Mouse (Mus musculus): Measurements from ENCODE around the gene Cd69. TPM values are rescaled to one million over a fixed set of nuclear protein-coding genes. Genes with fewer than 3 reads are reported as not detected.

Cd69 gene
- polyA plus RNA-seq, 1 experiment from 2014 or later: not detected

DNA sequence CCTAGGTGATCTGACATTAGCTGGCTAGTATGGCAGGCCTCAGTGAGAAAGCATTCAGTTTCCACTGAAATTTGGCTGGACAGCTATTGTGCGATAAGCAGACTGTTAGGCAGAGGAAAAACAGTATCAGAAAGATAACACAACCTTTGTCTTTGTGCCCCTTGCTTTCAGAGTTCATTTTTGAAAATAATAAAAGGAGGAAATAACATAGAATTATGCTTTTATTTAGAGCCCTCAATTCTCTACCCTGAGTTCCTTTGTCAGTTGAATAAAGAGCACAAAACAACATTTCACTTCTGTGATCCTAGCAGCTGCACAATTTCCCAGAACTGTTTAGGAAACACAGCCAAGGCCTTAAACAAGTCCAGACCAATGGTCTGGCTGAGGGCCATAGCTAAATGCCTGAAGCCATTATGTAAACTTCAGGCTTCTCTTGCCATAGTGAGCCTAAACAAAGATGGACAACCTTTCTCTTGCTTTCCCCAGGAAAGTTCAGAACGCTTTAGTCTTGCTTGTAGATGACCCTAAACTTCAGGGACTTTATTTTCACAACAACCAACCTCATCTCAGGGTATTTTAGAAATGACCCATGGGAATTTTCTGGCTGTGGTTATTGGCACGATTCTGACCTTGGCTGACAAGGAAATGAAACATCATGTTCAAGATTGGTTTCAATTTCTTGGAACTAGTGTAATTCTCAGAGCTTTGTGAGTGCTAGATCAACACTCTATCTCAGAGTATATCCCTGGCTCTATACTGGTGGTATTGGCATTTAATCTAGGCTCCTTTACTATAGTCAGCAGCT is 45.3 kb downstream of the Cd69 start:
- Histone ChIP-seq H3K36me3 (replicated peaks; ENCODE audit: control insufficient read depth, insufficient read depth) (no peaks in the 10 kb centered on the region), H3K27ac (peak overlapping the region; percentile 36; the same call in 1 of the 2 replicates), H3K4me3 (replicated peaks; ENCODE audit: low read length) (no peak overlapping the region), H3K4me2 (replicated peaks) (no peak overlapping the region), H3K9ac (no peak overlapping the region), H3K9me3 (ENCODE audit: control insufficient read depth, low read length) (no peaks in the 10 kb centered on the region), H3K4me1 (replicated peaks; ENCODE audit: control insufficient read depth, insufficient read depth, low read length) (no peaks in the 10 kb centered on the region), H3K27me3 (ENCODE audit: control insufficient read depth, insufficient read depth, low read length) (no peaks in the 10 kb centered on the region)
- DNase-seq (ENCODE audit: low spot score) (peak; percentile 49), ATAC-seq (ENCODE audit: low FRiP score) (0 out of 2 replicates have a peak, but pooled peaks have one; percentile 55)
- 71% methylated on average over 3 of the region's 3 CpGs for WGBS

DNA sequence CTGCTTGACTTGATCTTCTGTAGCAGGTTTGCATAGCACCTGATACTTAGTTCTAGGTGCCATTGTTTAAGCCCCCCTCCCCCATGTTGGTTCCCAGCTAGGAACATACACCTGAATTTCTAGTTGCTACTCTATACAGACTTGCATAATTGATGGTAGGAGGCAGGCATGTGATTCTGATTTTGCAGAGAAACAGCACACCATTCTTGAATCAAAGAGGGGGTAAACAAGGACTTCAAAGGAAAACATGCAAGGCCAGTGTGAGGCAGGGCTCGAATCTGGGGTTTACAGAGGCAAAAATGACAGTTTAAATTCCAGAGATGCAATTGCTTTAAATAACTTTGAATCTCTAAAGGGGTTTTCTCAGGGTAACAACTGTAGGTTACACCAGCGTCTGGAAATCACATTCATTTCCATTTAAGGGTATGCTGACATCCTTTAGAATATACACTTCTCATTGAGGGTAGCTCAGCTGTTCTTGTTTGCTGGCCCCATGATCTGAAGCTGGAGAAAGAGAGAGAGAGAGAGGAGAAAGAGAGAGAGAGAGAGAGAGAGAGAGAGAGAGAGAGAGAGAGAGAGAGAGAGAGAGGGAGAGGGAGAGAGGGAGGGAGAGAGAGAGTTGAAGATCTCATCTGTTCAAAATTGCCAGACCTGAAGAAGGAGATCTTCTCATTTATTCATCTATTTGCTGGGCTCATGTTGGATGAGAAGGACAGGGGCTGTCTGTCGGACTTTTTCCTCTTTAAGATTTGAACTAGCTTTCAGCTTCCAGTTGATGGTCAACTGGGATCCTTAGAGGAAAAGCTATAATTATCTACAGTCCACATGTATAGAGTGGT is 46.1 kb downstream of the Cd69 start:
- Histone ChIP-seq H3K4me2 (replicated peaks) (no peak overlapping the region), H3K27me3 (ENCODE audit: control insufficient read depth, insufficient read depth, low read length) (no peaks in the 10 kb centered on the region), H3K4me1 (replicated peaks; ENCODE audit: control insufficient read depth, insufficient read depth, low read length) (no peaks in the 10 kb centered on the region), H3K9ac (no peak overlapping the region), H3K36me3 (replicated peaks; ENCODE audit: control insufficient read depth, insufficient read depth) (no peaks in the 10 kb centered on the region), H3K9me3 (ENCODE audit: control insufficient read depth, low read length) (no peaks in the 10 kb centered on the region), H3K4me3 (replicated peaks; ENCODE audit: low read length) (no peak overlapping the region), H3K27ac (peak overlapping the region; percentile 36; the same call in 1 of the 2 replicates)
- 62% methylated on average over 3 of the region's 3 CpGs for WGBS
- DNase-seq (ENCODE audit: low spot score) (no peak), ATAC-seq (ENCODE audit: low FRiP score) (no peak)

DNA sequence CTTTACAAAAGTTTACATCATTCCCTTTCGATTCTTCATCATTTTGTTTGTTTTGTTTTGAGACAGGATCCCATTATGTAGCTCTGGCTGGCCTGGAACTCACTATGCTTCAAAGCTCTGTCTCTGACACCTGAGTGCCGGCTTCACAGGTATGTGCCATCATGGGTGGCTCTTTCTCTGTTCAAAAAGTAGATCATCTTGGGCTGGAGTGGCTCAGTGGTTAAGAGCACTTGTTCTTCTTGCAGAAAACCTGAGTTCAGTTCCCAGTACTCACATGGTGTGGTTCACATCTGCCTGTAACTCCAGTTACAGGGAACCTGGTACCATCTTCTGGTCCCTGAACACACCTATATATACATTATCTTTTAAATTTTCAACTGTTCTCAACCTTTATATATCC is 50.2 kb downstream of the Cd69 start:
- H3K4me2 ChIP-seq (replicated peaks): no peak overlapping the region
- H3K27ac ChIP-seq: no peak overlapping the region
- no peak overlapping the region for H3K4me3 ChIP-seq (replicated peaks; ENCODE audit: low read length)
- H3K36me3 ChIP-seq (replicated peaks; ENCODE audit: control insufficient read depth, insufficient read depth): no peaks in the 10 kb centered on the region
- H3K4me1 ChIP-seq (replicated peaks; ENCODE audit: control insufficient read depth, insufficient read depth, low read length): no peaks in the 10 kb centered on the region
- DNase-seq (ENCODE audit: low spot score): no peak
- no peak for ATAC-seq (ENCODE audit: low FRiP score)
- H3K9me3 ChIP-seq (ENCODE audit: control insufficient read depth, low read length): no peaks in the 10 kb centered on the region
- WGBS: 85% methylated on average over 2 of the region's 2 CpGs
- H3K27me3 ChIP-seq (ENCODE audit: control insufficient read depth, insufficient read depth, low read length): no peaks in the 10 kb centered on the region
- no peak overlapping the region for H3K9ac ChIP-seq

DNA sequence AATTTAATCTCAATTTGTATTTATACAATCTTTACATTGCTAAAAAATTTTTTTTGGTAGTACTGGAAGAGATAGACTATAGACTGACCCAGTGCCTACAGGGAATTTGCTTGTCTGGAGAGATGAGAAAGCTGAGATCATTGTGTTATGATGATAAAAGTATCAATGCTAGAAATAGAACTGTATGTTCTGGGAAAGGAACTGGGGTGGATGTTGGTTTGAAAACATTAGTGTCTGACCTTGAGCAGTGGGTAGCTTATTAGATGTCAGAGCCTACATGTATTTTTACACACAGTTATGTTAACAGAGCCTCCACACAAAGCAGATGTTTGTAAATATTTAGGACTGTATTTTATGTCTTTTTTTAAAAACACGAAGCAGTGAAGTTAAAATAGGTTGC is 51.1 kb downstream of the Cd69 start:
- Histone ChIP-seq H3K9me3 (ENCODE audit: control insufficient read depth, low read length) (no peaks in the 10 kb centered on the region), H3K4me2 (replicated peaks) (no peak overlapping the region), H3K4me1 (replicated peaks; ENCODE audit: control insufficient read depth, insufficient read depth, low read length) (no peaks in the 10 kb centered on the region), H3K36me3 (replicated peaks; ENCODE audit: control insufficient read depth, insufficient read depth) (no peaks in the 10 kb centered on the region), H3K27me3 (ENCODE audit: control insufficient read depth, insufficient read depth, low read length) (no peaks in the 10 kb centered on the region), H3K27ac (no peak overlapping the region), H3K4me3 (replicated peaks; ENCODE audit: low read length) (no peak overlapping the region), H3K9ac (no peak overlapping the region)
- DNase-seq (ENCODE audit: low spot score) (no peak), ATAC-seq (ENCODE audit: low FRiP score) (no peak)
- 89% methylated on average over 1 of the region's 1 CpGs for WGBS

DNA sequence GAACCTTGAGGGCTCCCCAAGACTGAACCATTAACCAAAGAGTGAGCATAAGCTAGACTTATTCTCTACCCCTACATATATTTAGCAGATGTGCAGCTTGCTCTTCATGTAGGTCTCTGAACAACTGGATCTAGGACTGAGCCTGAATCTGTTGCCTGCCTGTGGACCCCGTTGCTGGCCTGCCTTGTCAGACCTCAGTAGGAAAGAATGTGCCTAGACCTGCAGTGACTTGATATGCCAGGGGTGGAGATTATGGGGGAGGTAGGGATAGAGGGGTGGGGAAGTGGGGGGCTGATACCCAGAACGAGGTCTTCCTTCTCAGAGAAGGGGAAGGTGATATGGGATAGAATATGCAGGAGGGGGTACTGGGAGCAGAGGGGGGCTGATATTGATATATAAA is 51.6 kb downstream of the Cd69 start:
- no peaks in the 10 kb centered on the region for H3K36me3 ChIP-seq (replicated peaks; ENCODE audit: control insufficient read depth, insufficient read depth)
- no peaks in the 10 kb centered on the region for H3K9me3 ChIP-seq (ENCODE audit: control insufficient read depth, low read length)
- H3K4me2 ChIP-seq (replicated peaks): no peak overlapping the region
- H3K27ac ChIP-seq: no peak overlapping the region
- 75% methylated on average over 2 of the region's 2 CpGs for WGBS
- H3K4me3 ChIP-seq (replicated peaks; ENCODE audit: low read length): no peak overlapping the region
- H3K4me1 ChIP-seq (replicated peaks; ENCODE audit: control insufficient read depth, insufficient read depth, low read length): no peaks in the 10 kb centered on the region
- DNase-seq (ENCODE audit: low spot score) (no peak), ATAC-seq (ENCODE audit: low FRiP score) (no peak)
- H3K27me3 ChIP-seq (ENCODE audit: control insufficient read depth, insufficient read depth, low read length): no peaks in the 10 kb centered on the region
- no peak overlapping the region for H3K9ac ChIP-seq

DNA sequence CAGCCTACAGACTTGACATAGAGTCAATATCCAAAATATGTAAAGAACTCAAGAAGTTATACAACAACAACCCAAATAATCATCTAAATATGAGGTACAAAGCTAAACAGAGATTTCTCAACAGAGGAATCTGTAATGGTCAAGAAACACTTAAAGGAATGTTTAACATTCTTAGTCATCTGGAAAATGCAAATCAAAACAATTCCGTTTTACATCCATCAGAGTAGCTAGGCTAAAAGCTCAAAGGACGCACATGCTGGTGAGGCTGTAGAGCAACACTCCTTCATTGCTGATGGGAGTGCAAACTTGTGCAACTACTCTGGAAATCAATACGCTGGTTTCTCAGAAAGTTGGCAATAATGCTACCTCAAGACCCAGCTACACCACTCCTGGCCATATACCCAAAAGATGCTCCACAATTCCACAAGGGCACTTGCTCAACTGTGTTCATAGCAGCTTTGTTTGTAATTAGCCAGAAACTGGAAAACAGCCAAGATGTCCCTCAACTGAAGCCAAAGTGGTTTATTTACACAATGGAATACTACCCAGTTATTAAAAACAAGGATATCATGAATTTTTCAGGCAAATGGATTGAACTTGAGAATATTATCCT is 52.9 kb downstream of the Cd69 start:
- Histone ChIP-seq H3K36me3 (replicated peaks; ENCODE audit: control insufficient read depth, insufficient read depth) (no peaks in the 10 kb centered on the region), H3K9me3 (ENCODE audit: control insufficient read depth, low read length) (no peaks in the 10 kb centered on the region), H3K27ac (no peak overlapping the region), H3K27me3 (ENCODE audit: control insufficient read depth, insufficient read depth, low read length) (no peaks in the 10 kb centered on the region), H3K4me2 (replicated peaks) (no peak overlapping the region), H3K4me1 (replicated peaks; ENCODE audit: control insufficient read depth, insufficient read depth, low read length) (no peaks in the 10 kb centered on the region), H3K9ac (no peak overlapping the region), H3K4me3 (replicated peaks; ENCODE audit: low read length) (no peak overlapping the region)
- DNase-seq (ENCODE audit: low spot score) (no peak), ATAC-seq (ENCODE audit: low FRiP score) (no peak)
- 92% methylated on average over 3 of the region's 3 CpGs for WGBS

DNA sequence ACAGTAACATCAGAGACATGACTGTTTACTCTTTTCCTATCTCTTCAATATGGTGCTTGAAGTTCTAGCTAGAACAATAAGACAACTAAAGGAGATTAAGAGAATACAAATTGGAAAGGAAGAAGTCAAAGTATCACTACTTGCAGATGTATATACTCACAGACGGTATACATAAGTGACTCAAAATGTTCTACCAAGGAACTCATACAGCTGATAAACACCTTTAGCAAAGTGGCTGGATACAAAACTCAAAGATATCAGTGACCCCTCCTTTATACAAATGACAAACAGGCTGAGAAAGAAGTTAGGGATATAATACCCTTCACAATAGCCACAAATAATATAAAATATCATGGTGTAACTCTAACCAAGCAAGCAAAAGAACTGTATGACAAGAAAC is 54.2 kb downstream of the Cd69 start:
- Histone ChIP-seq H3K9ac (no peak overlapping the region), H3K27me3 (ENCODE audit: control insufficient read depth, insufficient read depth, low read length) (no peaks in the 10 kb centered on the region), H3K27ac (no peak overlapping the region), H3K4me2 (replicated peaks) (no peak overlapping the region), H3K4me3 (replicated peaks; ENCODE audit: low read length) (no peak overlapping the region), H3K4me1 (replicated peaks; ENCODE audit: control insufficient read depth, insufficient read depth, low read length) (no peaks in the 10 kb centered on the region), H3K9me3 (ENCODE audit: control insufficient read depth, low read length) (no peaks in the 10 kb centered on the region), H3K36me3 (replicated peaks; ENCODE audit: control insufficient read depth, insufficient read depth) (no peaks in the 10 kb centered on the region)
- 93% methylated on average over 1 of the region's 1 CpGs for WGBS
- ATAC-seq (ENCODE audit: low FRiP score): no peak
- DNase-seq (ENCODE audit: low spot score): no peak

DNA sequence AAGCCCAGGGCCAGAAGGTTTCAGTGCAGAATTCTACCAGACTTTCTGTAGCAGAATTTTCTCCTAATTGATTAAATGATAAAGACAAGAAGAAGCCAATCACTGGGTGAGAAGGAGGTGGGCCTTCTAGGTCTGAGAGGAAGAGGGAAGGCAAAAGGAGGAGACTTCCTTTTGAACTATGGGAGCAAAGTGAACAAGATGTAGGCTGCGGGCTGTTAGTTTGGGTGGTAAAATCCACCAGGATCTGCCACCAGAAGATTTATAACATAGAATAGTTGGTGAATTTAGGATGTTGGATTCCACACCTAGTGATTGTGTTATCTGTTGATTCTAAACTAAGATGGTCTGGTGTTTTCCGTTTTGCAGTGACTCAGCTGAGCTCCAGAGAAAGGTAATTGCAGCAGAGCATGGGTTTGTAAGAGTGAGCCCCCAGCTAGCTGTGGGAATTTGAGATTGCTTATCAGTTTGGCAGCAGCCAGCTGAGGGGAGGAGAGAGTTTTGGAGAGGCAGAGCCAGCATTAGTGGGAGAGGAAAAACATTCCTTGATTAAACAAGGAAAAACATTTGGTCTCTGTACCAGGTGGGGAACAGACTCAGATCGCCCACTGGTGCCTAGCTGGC is 55.2 kb downstream of the Cd69 start:
- no peaks in the 10 kb centered on the region for H3K36me3 ChIP-seq (replicated peaks; ENCODE audit: control insufficient read depth, insufficient read depth)
- no peak overlapping the region for H3K4me3 ChIP-seq (replicated peaks; ENCODE audit: low read length)
- no peak overlapping the region for H3K9ac ChIP-seq
- no peaks in the 10 kb centered on the region for H3K4me1 ChIP-seq (replicated peaks; ENCODE audit: control insufficient read depth, insufficient read depth, low read length)
- H3K4me2 ChIP-seq (replicated peaks): no peak overlapping the region
- WGBS: 87% methylated on average over 3 of the region's 3 CpGs
- no peaks in the 10 kb centered on the region for H3K27me3 ChIP-seq (ENCODE audit: control insufficient read depth, insufficient read depth, low read length)
- DNase-seq (ENCODE audit: low spot score) (no peak), ATAC-seq (ENCODE audit: low FRiP score) (no peak)
- H3K27ac ChIP-seq: no peak overlapping the region
- H3K9me3 ChIP-seq (ENCODE audit: control insufficient read depth, low read length): no peaks in the 10 kb centered on the region

DNA sequence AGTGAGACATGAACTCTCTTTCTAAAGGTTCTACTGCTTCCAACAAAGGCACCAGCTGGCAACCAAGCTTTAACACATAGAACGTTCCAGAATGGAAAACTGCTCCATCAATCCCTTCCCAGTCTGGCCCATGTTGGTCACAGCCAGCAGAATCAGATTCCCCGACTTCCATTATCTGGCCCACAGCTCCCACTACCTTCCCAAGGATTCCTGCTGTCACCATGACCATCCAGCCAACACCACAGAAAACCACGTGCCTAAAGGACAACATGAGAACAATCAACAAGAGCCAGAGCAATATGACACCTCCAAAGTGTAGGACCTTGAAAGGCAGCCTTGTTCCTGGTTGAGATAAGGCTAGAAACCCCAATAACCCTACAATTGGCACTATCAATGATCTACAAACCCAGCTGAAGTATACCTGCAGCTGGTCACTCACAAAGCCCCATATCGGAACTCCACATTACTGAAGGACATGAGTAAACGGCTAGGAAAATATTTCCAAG is 57.0 kb downstream of the Cd69 start:
- H3K4me2 ChIP-seq (replicated peaks): no peak overlapping the region
- ATAC-seq (ENCODE audit: low FRiP score): no peak
- H3K27me3 ChIP-seq (ENCODE audit: control insufficient read depth, insufficient read depth, low read length): no peaks in the 10 kb centered on the region
- no peaks in the 10 kb centered on the region for H3K36me3 ChIP-seq (replicated peaks; ENCODE audit: control insufficient read depth, insufficient read depth)
- H3K27ac ChIP-seq: no peak overlapping the region
- H3K9ac ChIP-seq: no peak overlapping the region
- WGBS: 89% methylated on average over 5 of the region's 5 CpGs
- H3K4me1 ChIP-seq (replicated peaks; ENCODE audit: control insufficient read depth, insufficient read depth, low read length): no peaks in the 10 kb centered on the region
- no peaks in the 10 kb centered on the region for H3K9me3 ChIP-seq (ENCODE audit: control insufficient read depth, low read length)
- no peak for DNase-seq (ENCODE audit: low spot score)
- no peak overlapping the region for H3K4me3 ChIP-seq (replicated peaks; ENCODE audit: low read length)
